Mouse (Mus musculus) neutrophil, adult 59 days (primary cell): ENCODE measurements around the gene Zfp36. TPM values are rescaled to one million over a fixed set of nuclear protein-coding genes. Genes with fewer than 3 reads are reported as not detected.

Experiments
- total RNA-seq, 2 experiments: library from RNA; stranded (reverse); gene quantifications; 1 replicate in 1 of 2; 2 replicates in 1 of 2; pipeline ENCODE4 v1.2.4; 2023

Gene Zfp36
- total RNA-seq, result 1,000 to 10,000 TPM; 1,188 to 1,652 TPM

GRCm38 (mm10) chr7:28380237-28381016, at the start of gene Zfp36:
Gene Zfp36 (minus strand): TSS chr7:28380253.

DNA sequence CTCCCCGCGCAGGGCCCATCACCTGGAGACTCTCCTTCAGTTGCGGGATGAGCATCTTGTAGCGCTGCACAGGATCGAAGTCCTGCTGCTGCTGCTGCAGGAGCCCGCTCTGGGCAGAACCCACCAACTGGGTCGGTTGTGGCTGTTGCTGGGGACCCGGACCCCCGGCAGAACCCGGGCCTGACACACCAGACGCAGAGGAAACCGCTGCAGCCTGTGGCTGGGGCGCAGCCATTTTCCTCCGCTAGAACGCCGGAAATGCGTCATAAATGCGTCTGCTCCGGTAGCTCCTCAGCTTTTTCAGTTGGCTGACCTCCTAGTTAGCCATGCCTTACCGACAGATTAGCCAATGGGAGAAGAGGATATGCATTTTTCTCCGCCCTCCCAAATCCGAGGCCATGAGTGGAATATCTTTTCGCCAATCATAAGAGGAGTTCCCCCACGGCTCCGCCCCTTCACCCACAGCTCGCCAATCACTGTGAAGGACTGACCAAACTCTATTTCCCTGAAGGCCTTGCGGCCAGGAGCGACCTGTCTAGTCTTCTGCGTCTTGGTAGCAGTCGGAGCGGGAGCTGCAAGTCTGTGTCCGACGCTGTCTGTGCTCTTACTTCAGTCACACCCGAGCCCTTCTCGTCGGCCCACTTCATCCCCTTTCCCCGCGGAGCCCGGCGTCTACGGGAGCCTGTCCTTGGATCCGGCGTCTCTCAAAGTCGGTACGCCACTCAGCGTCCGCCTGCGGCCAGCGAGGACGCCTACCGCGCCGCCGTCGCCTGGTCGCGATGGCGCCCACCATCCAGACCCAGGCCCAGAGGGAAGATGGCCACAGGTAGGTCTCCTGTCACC, 12.6 kb upstream of the Zfp36 start, which contains the start of the genes Med29 and Paf1:
Gene Med29, minus strand, starts transcription at position 280 of the 843 bp plus-strand sequence.
Gene Paf1, plus strand, starts transcription at position 523 of the 843 bp plus-strand sequence.

GRCm38 (mm10) chr7:28372251-28373108, 7.6 kb downstream of the Zfp36 start, which contains the start of gene Plekhg2:
Gene Plekhg2 (minus strand): TSS chr7:28372599.

DNA sequence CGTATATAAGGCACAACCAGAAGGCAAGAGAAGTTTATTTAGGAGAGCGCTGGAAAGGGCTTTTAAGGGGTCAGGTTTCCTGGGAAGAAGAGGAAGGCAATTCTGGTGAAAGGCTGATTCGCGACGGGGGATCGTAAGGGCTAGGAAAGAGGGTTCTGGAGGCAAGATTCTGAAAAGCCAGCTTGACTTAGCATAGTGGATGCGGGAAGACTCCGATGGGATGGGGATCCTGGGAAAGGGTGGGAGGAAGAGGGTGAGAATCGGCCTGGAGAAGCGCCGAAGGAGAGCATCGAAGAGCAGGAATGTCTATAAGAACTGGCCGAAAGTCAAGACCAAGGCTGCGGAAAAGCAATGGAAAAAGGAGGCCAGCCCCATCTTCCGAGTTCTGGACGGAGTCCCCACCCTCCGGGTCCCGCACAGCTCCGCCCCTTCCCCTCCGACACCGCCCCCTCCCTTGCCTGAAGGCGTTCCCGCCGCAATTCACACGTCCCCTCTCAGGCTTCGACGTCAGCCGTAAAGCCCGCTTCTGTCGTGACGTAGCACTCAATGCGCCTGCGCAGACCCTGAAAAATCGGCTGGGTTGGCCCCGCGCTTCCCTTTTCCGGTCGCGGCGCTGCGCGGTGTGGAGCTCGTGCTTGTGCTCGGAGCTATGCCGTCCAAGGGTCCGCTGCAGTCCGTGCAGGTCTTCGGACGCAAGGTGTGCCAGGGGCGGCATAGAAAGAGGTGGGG, 29.7 kb downstream of the Zfp36 start, which contains the start of gene Rps16:
Gene Rps16, plus strand, starts transcription at position 498 of the 729 bp plus-strand sequence.

DNA sequence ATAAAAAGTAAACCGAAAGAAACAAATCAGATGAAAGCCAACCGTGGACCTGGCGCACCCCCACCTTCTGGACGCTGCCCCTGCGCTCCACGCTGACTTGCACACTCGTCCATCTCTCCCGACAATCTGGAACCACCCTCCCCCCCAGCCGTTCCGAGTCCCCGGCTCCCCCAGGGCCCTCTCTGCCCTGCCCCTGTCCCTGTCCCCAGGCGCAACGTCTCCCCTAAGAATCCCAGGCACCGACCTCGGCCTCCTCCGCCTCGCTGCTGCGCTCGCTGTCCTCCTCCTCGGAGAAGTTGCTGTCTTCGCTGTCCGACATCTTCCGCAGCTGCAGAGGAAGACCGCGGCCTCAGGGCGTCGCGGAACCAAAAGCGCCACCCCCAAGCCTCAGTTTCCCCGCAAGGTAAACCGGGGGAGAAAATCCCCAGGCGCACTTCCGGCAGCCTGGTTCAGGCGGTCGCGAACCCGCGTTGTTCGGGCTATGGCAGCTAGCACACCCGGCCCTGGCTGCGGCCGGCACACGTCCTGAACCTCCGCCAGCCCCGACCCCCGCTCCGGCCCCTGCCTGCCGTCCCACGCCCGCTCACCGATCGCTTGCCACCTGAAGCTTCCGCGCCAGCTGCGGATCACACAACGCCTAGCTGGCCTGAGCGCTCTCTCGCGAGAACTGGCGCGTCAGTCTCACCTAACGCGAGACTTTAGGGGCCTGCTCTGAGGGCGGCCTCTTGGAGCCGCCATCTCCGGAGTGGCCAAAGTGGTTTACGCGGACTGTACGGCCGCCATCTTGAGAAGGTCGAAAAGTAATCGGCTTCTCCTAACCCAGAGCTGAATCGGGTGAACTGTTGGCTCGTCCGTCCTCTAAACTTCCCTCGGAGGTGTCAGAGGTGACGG, 41.7 kb downstream of the Zfp36 start, which contains the start of gene Supt5:
Gene Supt5, minus strand, starts transcription at position 639 of the 891 bp plus-strand sequence.

Other genes starting within 250 kb of the Zfp36 start
- gene Fbl, start 210.5 kb downstream of the Zfp36 start, total RNA-seq, result 10 to 100 TPM; 62.5 to 81.4 TPM
- 10 to 100 TPM; 13.9 to 15.7 TPM for gene Dyrk1b, start 200.8 kb downstream of the Zfp36 start, total RNA-seq
- 1 to 10 TPM; 1.4 to 1.8 TPM for gene Eid2, start 112.4 kb downstream of the Zfp36 start, total RNA-seq
- gene Eid2b, start 102.5 kb downstream of the Zfp36 start, total RNA-seq, result 1 to 10 TPM; 4.3 to 5.0 TPM
- not detected for gene Selenov, start 89.1 kb downstream of the Zfp36 start, total RNA-seq
- gene Dll3, start 78.0 kb downstream of the Zfp36 start, total RNA-seq, result not detected
- gene Timm50, start 68.2 kb downstream of the Zfp36 start, total RNA-seq, result 10 to 100 TPM; 27.4 to 29.6 TPM
- gene Supt5, start 41.5 kb downstream of the Zfp36 start, total RNA-seq, result 10 to 100 TPM; 70.9 to 78.0 TPM
- gene Rps16, start 29.6 kb downstream of the Zfp36 start, total RNA-seq, result 1,000 to 10,000 TPM; 1,016 to 1,191 TPM
- 10 to 100 TPM; 22.3 to 30.8 TPM for gene Plekhg2, start 7.7 kb downstream of the Zfp36 start, total RNA-seq
- 10 to 100 TPM in 1 of 2 experiments, 1 to 10 TPM in 1; 7.2 to 10.1 TPM for gene Med29, start 12.5 kb upstream of the Zfp36 start, total RNA-seq
- 10 to 100 TPM; 62.9 to 73.5 TPM for gene Paf1, start 12.7 kb upstream of the Zfp36 start, total RNA-seq
- gene Gmfg, start 57.2 kb upstream of the Zfp36 start, total RNA-seq, result 100 to 1,000 TPM; 538 to 594 TPM
- 1 to 10 TPM; 3.2 to 4.2 TPM for gene Lrfn1, start 71.7 kb upstream of the Zfp36 start, total RNA-seq
- not detected for gene Ifnl2, start 130.2 kb upstream of the Zfp36 start, total RNA-seq
- not detected for gene Ifnl3, start 142.6 kb upstream of the Zfp36 start, total RNA-seq
- not detected for gene Sycn, start 160.6 kb upstream of the Zfp36 start, total RNA-seq
- under 1 TPM in 1 of 2 experiments, not detected in 1; 0.90 TPM for gene Nccrp1, start 167.0 kb upstream of the Zfp36 start, total RNA-seq
- 10 to 100 TPM; 45.3 to 48.4 TPM for gene Samd4b, start 217.9 kb upstream of the Zfp36 start, total RNA-seq
- gene Pak4, start 217.9 kb upstream of the Zfp36 start, total RNA-seq, result 10 to 100 TPM in 1 of 2 experiments, 1 to 10 TPM in 1; 9.5 to 12.7 TPM